Mouse (Mus musculus) left cerebral cortex, postnatal 14 days (tissue): ENCODE results near the gene Eif3k. TPM values are rescaled to one million over a fixed set of nuclear protein-coding genes. Genes with fewer than 3 reads are reported as not detected.

Source experiments
- DNase-seq, 2 experiments: peaks; one replicate each; pipeline ENCODE4 v3.0.0; 2021 to 2022; ENCODE audit warnings: low spot score in 2 of 2, mixed read lengths in 1 of 2
- intact Hi-C: fragments of 180-260 bp; cut with DNase I; formaldehyde crosslinking; loops from one replicate; pipeline ENCODE4 v1.15.1; 2025
- long read RNA-seq, 2 experiments: library from polyadenylated mRNA; stranded (forward); transcript quantifications; one replicate each; pipeline ENCODE4 v2.0.0; 2021
- total RNA-seq, 2 experiments: library from RNA; stranded (reverse); gene quantifications; 2 replicates each; pipeline ENCODE4 v1.2.3; 2021

Eif3k gene
- total RNA-seq = 100 to 1,000 TPM; 163 to 174 TPM
- long read RNA-seq, experiment 1, transcript Eif3k-201 (8 exons, 774 nt) = major isoform, 58 of 65 reads
- long read RNA-seq, experiment 1, partial matches to known transcripts = 2 of 65 reads
- long read RNA-seq, experiment 1, other reads (novel, unspliced or antisense) = 5 of 65 reads
- long read RNA-seq, experiment 2, transcript Eif3k-201 (8 exons, 774 nt) = major isoform, 33 of 42 reads
- long read RNA-seq, experiment 2, partial matches to known transcripts = 5 of 42 reads
- long read RNA-seq, experiment 2, other reads (novel, unspliced or antisense) = 3 of 42 reads

- intact Hi-C loops = no loop called here
- peak; percentile 99 for DNase-seq
These were observed at the start of gene Eif3k, which contains the start of gene Map4k1 for GRCm38 (mm10) chr7:28981651-28982273. Eif3k (minus strand) TSS chr7:28981864. Map4k1 (plus strand) TSS chr7:28982050.

DNA sequence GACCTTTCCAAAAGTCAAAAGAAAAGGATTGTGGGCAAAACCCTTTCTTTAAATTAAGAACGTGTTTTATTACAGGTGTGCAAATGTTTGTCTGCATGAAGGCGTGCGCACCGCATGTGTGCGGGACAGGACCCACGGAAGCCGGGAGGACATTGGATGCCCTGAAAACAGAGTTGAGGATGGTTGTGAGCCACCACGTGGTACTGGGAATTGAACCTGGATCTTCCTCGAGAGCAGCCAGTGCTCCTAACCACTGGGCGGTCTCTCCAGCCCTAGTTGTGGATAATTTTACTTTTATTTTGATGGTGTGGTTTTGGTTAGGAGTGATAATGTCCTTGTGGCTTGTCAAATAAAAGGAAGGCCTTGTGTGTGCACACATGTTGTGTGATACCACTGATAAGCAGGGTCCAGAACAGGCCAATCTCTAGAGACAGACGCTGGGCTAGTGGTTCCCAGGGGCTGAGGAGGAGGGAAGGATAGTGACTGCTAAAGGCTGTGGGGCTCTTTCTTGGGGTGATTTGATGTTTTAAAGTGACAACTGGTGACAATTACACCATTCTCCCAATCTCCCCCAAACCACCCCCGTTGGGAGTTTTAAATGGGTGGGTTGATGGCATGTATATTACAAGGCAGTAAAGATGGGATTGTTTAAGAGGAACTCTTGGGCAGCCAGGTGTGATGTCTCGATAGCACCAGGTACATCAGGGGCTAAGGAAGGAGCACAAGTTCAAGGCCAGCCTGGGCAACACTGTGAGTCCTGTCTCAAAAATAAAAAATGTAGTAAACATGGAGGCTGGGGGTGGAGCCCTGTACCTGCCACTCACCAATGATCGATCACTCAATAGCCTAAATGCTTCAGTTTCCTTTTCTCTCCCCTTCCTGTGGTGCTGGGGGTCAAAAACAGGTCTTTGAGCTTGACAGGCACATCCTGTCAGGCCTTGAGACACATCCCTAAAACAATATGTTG lies 48.3 kb upstream of the Eif3k start:
- intact Hi-C loops = loop anchor here (10.0 kb wide), 1 partner anchor 245 kb away; the partner anchor contains the start of gene Rinl
- DNase-seq = no peak

GRCm38 (mm10) chr7:29028761-29029160 lies 47.1 kb upstream of the Eif3k start:
- intact Hi-C loops = no loop called here
- no peak for DNase-seq

DNA sequence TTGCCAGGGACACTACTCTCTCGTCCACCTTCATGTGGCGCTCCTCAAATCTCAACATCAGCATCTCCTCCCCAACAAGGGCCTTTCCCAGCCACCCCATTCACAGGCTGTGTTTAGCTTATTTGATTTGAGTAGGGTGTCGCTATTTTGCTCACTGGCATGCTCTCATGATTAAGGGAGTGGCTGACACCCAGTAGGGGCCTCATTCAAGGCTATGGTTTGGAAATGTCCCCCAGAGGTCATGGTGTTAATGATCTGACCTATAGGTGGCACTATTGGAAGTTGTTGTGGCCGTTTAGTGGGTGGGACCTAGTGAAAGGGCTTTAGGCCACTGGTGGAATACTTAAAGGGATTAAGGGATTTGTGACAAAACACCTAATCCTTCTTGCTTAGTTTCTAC lies 45.1 kb upstream of the Eif3k start:
- intact Hi-C loops = no loop called here
- DNase-seq = no peak

DNA sequence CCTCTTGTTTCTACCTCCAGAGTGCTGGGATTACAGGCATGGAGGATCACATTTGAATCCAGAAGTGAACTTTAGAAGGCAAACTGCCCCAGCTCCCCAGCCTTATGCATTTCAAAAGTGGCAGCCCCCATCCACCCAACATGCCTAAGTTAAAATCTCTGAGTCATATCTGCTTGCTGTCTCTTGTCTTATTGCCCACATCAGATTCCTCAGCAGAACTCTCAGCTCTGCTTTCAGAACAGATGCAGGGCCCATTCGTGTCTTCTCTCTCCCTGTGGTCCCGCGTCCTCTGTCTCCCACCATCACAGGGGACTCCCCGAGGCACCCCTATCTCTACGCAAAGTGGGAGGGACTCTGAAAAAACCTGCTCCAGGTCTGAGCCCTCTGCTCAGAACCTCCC lies 44.5 kb upstream of the Eif3k start:
- intact Hi-C loops = no loop called here
- peak in 1 of 2 experiments; percentile 32 for DNase-seq

- intact Hi-C loops = no loop called here
- DNase-seq = no peak
These were observed 43.9 kb upstream of the Eif3k start for GRCm38 (mm10) chr7:29025566-29025965.

- no peak for DNase-seq
- intact Hi-C loops = no loop called here
These were observed 41.9 kb upstream of the Eif3k start for GRCm38 (mm10) chr7:29023514-29023913.

DNA sequence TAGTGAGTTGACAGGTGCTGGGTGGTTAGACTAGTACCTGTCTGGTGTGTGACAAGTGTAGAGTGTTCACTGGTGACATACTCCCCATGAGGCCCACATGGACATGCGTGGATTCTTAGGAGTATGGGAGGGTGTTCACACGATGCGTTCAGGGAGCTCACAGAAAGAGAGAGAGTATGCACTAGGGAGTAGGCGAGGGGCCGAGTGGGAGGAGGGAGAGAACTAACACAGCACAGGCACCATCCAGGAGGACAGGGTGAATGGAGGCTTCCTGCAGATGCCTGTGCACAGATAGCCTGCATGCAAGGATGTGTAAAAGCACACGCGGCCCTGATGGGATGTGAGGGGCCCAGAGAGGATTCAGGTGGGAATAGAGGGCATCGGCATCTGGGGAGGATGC lies 40.8 kb upstream of the Eif3k start:
- DNase-seq = no peak
- intact Hi-C loops = no loop called here

DNA sequence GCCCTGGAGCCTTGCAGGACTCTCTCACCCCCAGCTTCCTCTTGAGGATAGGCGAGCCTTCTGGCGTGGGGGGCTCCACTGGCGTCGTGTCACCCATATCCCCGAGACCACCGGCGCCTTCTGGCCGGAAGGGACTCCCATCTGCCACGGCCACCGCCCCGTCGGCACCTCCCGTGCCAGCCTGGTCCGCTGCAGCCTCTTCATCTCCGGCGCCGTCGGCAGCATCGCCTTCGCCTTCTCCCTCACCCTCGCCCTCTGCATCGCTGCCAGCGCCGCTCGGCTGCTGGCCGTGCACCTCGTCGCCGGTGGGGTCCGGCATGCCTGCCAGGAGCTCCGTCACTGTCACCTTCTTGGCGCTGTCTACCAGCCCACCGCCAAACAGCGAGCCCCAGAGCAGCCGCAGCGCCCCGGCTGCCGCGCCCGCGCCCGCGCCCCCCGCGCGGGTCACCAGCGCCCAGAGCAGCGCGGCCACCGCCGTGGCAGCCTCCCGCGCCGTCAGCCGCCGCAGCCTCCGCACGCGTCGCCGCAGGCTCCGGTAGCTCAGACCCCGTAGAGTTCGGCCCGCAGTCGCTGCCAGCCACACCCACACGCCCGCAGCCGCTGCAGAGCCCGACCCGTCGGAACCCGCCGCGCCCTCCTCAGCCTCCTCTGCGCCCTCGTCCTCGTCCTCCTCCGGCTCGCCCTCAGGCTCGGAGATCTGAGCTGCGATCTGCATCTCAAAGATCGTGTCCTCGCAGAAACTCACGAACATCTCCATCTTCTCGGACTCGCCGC lies 38.0 kb upstream of the Eif3k start:
- intact Hi-C loops = no loop called here
- DNase-seq = no peak

DNA sequence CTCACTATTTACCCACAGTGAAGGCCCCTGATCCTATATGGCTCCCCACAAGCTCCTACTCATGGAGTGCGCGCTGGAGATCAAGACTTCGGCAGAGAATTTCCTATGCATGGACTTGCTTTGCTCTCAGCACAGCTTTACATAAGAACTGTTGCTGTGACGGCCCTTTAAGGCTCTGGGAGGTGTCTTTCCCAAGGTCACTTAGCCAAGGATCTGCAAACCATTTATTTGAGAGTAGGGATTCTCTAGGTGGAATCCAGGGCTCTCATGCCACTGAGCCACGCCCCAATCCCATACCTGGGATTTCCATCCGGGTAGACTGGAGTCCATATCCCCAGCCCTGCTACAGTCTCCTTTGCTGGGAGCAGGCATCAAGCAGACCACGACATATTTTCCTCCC lies 35.6 kb upstream of the Eif3k start:
- intact Hi-C loops = no loop called here

DNA sequence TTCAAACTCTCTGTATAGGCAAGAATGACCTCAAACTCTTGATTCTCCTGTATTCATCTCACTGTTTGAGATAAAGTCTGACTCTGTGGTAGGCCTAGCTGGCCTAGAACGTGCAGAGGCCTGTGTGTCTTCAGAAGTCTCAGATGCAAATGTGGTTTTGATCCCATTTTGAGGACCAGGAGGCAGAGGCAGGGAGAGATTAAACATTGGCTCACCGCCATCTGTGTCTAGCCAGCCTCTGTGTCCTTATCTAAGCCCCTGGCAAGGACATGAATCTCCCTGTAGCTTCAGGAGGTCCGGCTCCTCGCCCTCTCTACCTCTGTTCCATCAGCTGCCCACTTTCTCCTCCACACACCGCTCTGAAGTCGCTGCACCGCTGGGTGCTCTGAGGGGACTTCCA lies 34.8 kb upstream of the Eif3k start:
- DNase-seq = no peak
- intact Hi-C loops = no loop called here

More for the DNA sequence above, 35.6 kb upstream of the Eif3k start:
- DNase-seq = no peak

DNA sequence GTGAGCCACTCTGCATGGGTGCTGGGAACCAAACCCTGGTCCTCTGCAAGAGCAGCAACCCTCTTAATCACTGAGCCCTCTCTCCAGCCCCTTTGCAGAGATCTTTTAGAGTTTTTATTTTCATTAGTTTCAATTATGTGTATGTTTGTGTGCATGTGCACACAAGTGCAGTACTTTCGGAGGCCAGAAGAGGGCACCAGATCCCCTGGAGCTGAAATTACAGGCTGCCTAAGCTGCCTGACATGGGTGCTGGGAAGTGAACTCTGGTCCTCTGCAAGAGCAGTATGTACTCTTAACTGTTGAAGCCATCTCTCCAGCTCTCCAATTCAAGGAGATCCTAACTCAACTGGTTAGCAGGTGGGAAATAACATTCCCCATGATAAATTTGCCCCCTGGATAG lies 33.3 kb upstream of the Eif3k start:
- no peak for DNase-seq
- intact Hi-C loops = no loop called here

GRCm38 (mm10) chr7:29008714-29009113 lies 27.1 kb upstream of the Eif3k start:
- DNase-seq = no peak
- intact Hi-C loops = no loop called here

DNA sequence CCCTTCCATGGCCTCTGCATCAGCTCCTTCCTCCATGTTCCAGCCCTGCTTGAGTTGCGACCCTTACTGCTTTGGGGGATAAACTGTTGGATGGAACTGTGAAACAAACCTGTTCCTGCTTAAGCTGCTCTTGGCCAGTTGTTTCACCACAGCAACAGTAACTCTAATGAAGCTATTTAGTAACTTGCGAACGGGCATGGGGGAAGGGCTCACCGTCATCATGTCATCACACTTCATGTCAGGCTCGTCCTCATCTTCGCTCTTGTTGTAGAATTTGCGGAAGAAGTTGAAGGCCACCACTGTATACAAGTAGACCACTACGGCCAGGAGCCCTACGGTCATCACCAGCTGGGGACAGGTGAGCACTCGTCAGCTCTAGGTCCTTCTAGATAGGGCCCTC lies 26.5 kb upstream of the Eif3k start:
- intact Hi-C loops = no loop called here
- no peak for DNase-seq

DNA sequence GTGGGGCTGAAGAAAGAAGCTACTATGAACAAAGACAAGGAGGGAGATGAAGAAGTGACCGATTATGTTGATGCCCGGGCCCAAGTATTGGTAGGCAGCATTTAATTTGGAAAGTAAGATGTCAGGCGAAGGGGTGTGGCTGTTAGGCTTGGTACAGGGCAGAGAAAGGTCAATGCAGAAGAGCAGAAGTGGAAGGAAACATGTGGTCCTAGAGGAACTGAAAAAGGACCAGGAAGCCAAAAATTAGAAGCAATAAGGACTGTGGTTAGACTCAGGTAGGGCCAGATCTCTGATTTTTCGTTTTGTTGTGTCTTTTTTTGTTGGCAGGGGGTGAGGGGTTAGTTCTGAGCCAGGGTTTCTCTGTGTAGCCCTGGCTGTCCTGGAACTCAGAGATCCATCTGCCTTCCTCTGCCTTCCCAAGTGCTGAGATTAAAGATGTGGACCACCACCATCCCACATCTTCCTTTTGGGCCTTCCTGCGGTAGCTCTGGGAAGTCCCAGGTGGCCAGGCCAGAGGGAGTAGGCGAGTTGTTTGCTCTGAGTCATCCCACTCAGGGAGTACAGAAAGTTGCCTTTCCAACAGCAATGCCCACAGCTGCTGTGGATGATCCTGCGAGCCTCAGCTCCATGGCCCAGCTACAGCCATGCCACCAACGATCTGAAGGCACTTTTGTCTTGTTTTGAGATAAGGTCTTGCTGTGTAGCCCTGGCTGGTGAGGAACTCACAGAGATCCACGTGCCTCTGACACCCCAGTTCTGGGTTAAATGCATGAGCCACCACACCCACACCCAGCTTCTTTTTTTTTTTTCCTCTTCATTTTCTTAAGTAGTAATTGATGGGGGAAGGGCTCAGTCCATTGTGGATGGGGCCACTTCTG lies 25.8 kb upstream of the Eif3k start:
- no peak for DNase-seq
- intact Hi-C loops = no loop called here

- intact Hi-C loops = no loop called here
- DNase-seq = peak; percentile 28 to 37
These were observed 19.3 kb upstream of the Eif3k start for GRCm38 (mm10) chr7:29000651-29001605.

DNA sequence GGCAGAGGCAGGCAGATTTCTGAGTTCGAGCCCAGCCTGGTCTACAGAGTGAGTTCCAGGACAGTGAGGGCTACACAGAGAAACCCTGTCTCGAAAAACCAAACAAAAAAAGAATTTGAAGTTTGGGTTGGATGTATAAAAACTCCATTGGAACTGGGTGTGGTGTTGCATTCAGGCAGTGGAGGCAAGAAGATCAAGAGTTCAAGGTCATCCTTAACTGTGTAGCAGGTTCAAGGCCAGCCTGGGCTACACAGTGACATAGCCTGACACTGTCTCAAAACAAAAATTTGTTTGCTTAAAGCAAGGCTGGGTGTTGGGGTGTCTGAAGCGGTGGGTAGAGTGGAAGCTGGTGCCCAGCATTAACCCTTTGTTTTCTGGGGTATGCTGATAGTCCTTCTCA lies 11.7 kb upstream of the Eif3k start:
- intact Hi-C loops = no loop called here
- DNase-seq = no peak
